Mouse (Mus musculus): ENCODE data around the gene Gm28043. TPM values are rescaled to one million over a fixed set of nuclear protein-coding genes. Genes with fewer than 3 reads are reported as not detected.
A peak's percentile ranks its signal among the peaks of the same experiment; 100 is the strongest.

Gm28043 gene
- polyA plus RNA-seq (2012; rRNA removed) = 3.2 and 4.3 TPM in 2 replicates

- peak; percentile 93 to 94 for DNase-seq
- Histone ChIP-seq H3K27me3 (ENCODE audit: control insufficient read depth, insufficient read depth, low read length) (no peaks in the 10 kb centered on the region), H3K27ac (ENCODE audit: insufficient read depth, low read length) (peak within 1 kb of the TSS; percentile 71), H3K4me3 (replicated peaks; ENCODE audit: insufficient read depth, low read depth, low read length) (peak within 1 kb of the TSS; percentile 97), H3K4me1 (ENCODE audit: control insufficient read depth, insufficient read depth, low read length) (peaks cover 16% of the 10 kb centered on the region)
- peak; percentile 75; the same call in 1 of the 2 replicates for TF ChIP-seq POLR2A (IDR thresholded peaks at IDR 0.05; ENCODE audit: borderline replicate concordance, insufficient read depth, low read length)
- TF ChIP-seq CTCF (IDR thresholded peaks at IDR 0.05; ENCODE audit: borderline replicate concordance, insufficient read depth, low read depth, low read length) = peak; percentile 74
- WGBS = 1% methylated on average over 52 of the region's 52 CpGs
Observed at GRCm38 (mm10) chr17:29614115-29615023, at the start of gene Gm28043, which contains the start of gene Rnf8. Gene Gm28043, plus strand, starts transcription at chr17:29614876. Gene Rnf8, plus strand, starts transcription at chr17:29614790.

- WGBS = 100% methylated on average over 5 of the region's 5 CpGs
- peaks cover 19% of the 10 kb centered on the region for H3K4me1 ChIP-seq (ENCODE audit: control insufficient read depth, insufficient read depth, low read length)
- H3K4me3 ChIP-seq (replicated peaks; ENCODE audit: insufficient read depth, low read depth, low read length) = no peak overlapping the region
- no peak for TF ChIP-seq CTCF (IDR thresholded peaks at IDR 0.05; ENCODE audit: borderline replicate concordance, insufficient read depth, low read depth, low read length)
- no peaks in the 10 kb centered on the region for H3K27me3 ChIP-seq (ENCODE audit: control insufficient read depth, insufficient read depth, low read length)
- H3K27ac ChIP-seq (ENCODE audit: insufficient read depth, low read length) = no peak overlapping the region
- no peak for DNase-seq
Observed at GRCm38 (mm10) chr17:29565521-29565920, 49.2 kb upstream of the Gm28043 start.

DNA sequence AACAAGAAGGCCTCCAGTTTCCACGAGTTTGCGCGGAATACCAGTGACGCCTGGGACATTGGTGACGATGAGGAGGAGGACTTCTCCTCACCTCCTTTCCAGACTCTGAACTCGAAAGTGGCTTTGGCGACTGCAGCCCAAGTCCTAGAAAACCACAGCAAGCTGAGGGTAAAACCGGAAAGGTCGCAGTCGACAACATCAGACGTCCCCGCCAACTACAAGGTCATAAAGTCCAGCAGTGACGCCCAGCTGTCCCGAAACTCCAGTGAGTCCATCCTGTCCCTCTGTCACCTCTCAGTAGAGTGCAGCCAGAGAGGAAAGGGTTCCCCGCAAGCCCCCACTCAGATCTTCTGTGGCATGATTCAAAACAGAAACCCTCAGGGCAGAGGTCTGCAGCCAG, 46.2 kb upstream of the Gm28043 start:
- no peak overlapping the region for H3K27ac ChIP-seq (ENCODE audit: insufficient read depth, low read length)
- H3K4me3 ChIP-seq (replicated peaks; ENCODE audit: insufficient read depth, low read depth, low read length) = no peak overlapping the region
- no peaks in the 10 kb centered on the region for H3K27me3 ChIP-seq (ENCODE audit: control insufficient read depth, insufficient read depth, low read length)
- WGBS = 96% methylated on average over 15 of the region's 15 CpGs
- TF ChIP-seq CTCF (IDR thresholded peaks at IDR 0.05; ENCODE audit: borderline replicate concordance, insufficient read depth, low read depth, low read length) = no peak
- TF ChIP-seq POLR2A (IDR thresholded peaks at IDR 0.05; ENCODE audit: borderline replicate concordance, insufficient read depth, low read length) = no peak
- no peak for DNase-seq
- peaks cover 23% of the 10 kb centered on the region for H3K4me1 ChIP-seq (ENCODE audit: control insufficient read depth, insufficient read depth, low read length)

- Histone ChIP-seq H3K27ac (ENCODE audit: insufficient read depth, low read length) (no peak overlapping the region), H3K4me1 (ENCODE audit: control insufficient read depth, insufficient read depth, low read length) (peaks cover 23% of the 10 kb centered on the region), H3K4me3 (replicated peaks; ENCODE audit: insufficient read depth, low read depth, low read length) (no peak overlapping the region), H3K27me3 (ENCODE audit: control insufficient read depth, insufficient read depth, low read length) (no peaks in the 10 kb centered on the region)
- 39% methylated on average over 6 of the region's 6 CpGs for WGBS
- DNase-seq = peak; percentile 38 to 46
- TF ChIP-seq CTCF (IDR thresholded peaks at IDR 0.05; ENCODE audit: borderline replicate concordance, insufficient read depth, low read depth, low read length) (no peak), POLR2A (IDR thresholded peaks at IDR 0.05; ENCODE audit: borderline replicate concordance, insufficient read depth, low read length) (no peak)
Observed at GRCm38 (mm10) chr17:29569831-29570230, 44.8 kb upstream of the Gm28043 start.

DNA sequence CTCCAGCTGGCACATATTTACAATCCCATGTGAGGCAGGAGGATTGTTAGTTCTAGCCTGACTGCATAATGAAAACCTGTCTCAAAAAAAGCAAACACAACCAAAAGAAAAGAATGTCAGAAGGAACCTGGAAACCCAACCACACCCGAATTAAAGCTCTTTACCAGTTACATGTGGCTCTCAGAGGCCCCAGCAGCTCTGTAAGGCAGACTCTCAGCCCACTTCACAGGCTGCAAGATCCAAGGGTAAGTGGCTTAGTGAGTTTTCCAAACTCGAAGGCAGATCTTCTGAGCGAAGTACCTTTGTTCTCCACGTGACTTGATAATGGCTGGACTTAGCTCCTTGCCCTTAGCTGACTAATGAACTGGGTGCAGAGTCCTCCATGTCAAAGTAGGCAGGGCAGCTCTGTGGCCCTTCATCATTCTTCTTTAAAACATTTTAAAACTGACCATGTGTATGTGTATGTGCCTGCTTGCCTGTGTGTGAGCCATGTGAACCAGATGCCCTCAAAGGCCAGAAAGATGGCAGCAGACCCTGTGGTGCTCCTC, 35.0 kb upstream of the Gm28043 start:
- TF ChIP-seq CTCF (IDR thresholded peaks at IDR 0.05; ENCODE audit: borderline replicate concordance, insufficient read depth, low read depth, low read length) (no peak), POLR2A (IDR thresholded peaks at IDR 0.05; ENCODE audit: borderline replicate concordance, insufficient read depth, low read length) (no peak)
- 88% methylated on average over 4 of the region's 4 CpGs for WGBS
- no peak overlapping the region for H3K4me3 ChIP-seq (replicated peaks; ENCODE audit: insufficient read depth, low read depth, low read length)
- H3K4me1 ChIP-seq (ENCODE audit: control insufficient read depth, insufficient read depth, low read length) = no peaks in the 10 kb centered on the region
- no peaks in the 10 kb centered on the region for H3K27me3 ChIP-seq (ENCODE audit: control insufficient read depth, insufficient read depth, low read length)
- no peak overlapping the region for H3K27ac ChIP-seq (ENCODE audit: insufficient read depth, low read length)
- no peak for DNase-seq

DNA sequence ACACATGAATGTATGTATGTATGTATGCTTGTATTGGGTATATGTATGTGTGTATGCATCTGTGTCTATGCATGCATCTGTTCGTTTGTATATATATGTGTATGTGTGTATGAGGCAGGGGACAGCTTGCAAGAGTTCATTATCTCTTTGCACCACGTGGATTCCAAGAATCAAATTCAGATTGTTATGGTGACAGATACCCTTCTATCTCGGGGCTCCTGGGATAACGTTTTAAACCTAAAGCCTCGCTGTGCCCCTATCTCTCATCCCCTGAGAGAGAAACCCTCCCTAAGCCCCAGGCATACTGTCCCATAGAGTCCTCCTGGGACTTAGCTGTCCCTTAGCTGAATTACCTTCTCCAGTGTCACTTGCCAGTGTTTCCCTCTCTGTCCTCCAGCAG, 31.1 kb upstream of the Gm28043 start:
- H3K27ac ChIP-seq (ENCODE audit: insufficient read depth, low read length) = no peak overlapping the region
- H3K4me3 ChIP-seq (replicated peaks; ENCODE audit: insufficient read depth, low read depth, low read length) = no peak overlapping the region
- WGBS = 84% methylated on average over 5 of the region's 5 CpGs
- H3K4me1 ChIP-seq (ENCODE audit: control insufficient read depth, insufficient read depth, low read length) = no peaks in the 10 kb centered on the region
- no peak for DNase-seq
- TF ChIP-seq POLR2A (IDR thresholded peaks at IDR 0.05; ENCODE audit: borderline replicate concordance, insufficient read depth, low read length) (no peak), CTCF (IDR thresholded peaks at IDR 0.05; ENCODE audit: borderline replicate concordance, insufficient read depth, low read depth, low read length) (no peak)
- no peaks in the 10 kb centered on the region for H3K27me3 ChIP-seq (ENCODE audit: control insufficient read depth, insufficient read depth, low read length)

DNA sequence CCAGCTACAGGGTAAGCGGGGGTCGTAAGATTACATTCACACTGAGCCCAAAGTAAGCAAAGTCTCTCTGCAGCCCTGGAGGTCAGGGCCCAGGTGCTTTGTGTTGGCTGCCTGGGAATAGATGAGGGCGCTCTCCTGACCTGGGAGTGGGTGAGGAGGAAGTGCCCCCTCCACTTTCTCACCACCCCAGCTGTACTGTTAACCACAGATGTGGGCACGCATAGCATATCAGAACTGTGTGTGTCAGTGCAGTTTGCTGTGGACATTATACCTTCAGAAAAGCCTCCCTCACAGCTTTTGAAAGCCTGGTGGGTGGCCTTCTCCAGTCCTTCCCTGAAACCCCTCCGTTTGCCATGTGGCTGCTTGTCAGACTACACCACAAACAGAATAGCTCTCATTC, 30.4 kb upstream of the Gm28043 start:
- no peaks in the 10 kb centered on the region for H3K27me3 ChIP-seq (ENCODE audit: control insufficient read depth, insufficient read depth, low read length)
- no peaks in the 10 kb centered on the region for H3K4me1 ChIP-seq (ENCODE audit: control insufficient read depth, insufficient read depth, low read length)
- WGBS = 85% methylated on average over 5 of the region's 5 CpGs
- no peak overlapping the region for H3K4me3 ChIP-seq (replicated peaks; ENCODE audit: insufficient read depth, low read depth, low read length)
- no peak for DNase-seq
- H3K27ac ChIP-seq (ENCODE audit: insufficient read depth, low read length) = no peak overlapping the region
- TF ChIP-seq CTCF (IDR thresholded peaks at IDR 0.05; ENCODE audit: borderline replicate concordance, insufficient read depth, low read depth, low read length) = no peak
- no peak for TF ChIP-seq POLR2A (IDR thresholded peaks at IDR 0.05; ENCODE audit: borderline replicate concordance, insufficient read depth, low read length)

GRCm38 (mm10) chr17:29584737-29585136, 29.9 kb upstream of the Gm28043 start:
- H3K4me1 ChIP-seq (ENCODE audit: control insufficient read depth, insufficient read depth, low read length) = no peaks in the 10 kb centered on the region

More at GRCm38 (mm10) chr17:29584737-29585136, 29.9 kb upstream of the Gm28043 start:
- no peak for DNase-seq
- no peaks in the 10 kb centered on the region for H3K27me3 ChIP-seq (ENCODE audit: control insufficient read depth, insufficient read depth, low read length)
- TF ChIP-seq POLR2A (IDR thresholded peaks at IDR 0.05; ENCODE audit: borderline replicate concordance, insufficient read depth, low read length) = no peak
- TF ChIP-seq CTCF (IDR thresholded peaks at IDR 0.05; ENCODE audit: borderline replicate concordance, insufficient read depth, low read depth, low read length) = no peak
- no peak overlapping the region for H3K4me3 ChIP-seq (replicated peaks; ENCODE audit: insufficient read depth, low read depth, low read length)
- H3K27ac ChIP-seq (ENCODE audit: insufficient read depth, low read length) = no peak overlapping the region
- WGBS = 48% methylated on average over 3 of the region's 3 CpGs
